Mouse (Mus musculus): ENCODE results near the gene Gdnf.

Gene Gdnf

DNA sequence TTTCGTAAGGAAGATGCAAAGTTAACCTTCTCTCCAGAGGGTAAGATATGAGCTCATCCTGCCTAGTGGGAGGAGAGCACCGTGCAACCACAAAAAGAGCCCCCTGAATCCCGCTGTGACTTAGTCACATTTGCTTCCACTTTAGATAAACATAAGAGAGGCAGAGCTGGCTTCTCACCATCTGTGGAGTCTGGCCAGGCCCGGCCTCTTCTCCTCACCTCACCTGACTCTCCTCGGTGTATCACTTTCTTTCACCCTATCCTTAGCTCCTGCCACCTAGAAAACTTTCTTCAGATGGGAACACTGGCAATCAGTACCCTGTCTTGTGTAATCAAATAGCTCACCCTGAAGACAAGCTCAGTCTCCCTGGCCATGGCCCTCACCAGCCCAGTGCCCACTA, 48.2 kb downstream of the Gdnf start:
- no peak for DNase-seq (ENCODE audit: low spot score in 2 of 2)

GRCm38 (mm10) chr15:7862890-7863289, 52.2 kb downstream of the Gdnf start:
- no peak for DNase-seq (ENCODE audit: low spot score in 2 of 2)

DNA sequence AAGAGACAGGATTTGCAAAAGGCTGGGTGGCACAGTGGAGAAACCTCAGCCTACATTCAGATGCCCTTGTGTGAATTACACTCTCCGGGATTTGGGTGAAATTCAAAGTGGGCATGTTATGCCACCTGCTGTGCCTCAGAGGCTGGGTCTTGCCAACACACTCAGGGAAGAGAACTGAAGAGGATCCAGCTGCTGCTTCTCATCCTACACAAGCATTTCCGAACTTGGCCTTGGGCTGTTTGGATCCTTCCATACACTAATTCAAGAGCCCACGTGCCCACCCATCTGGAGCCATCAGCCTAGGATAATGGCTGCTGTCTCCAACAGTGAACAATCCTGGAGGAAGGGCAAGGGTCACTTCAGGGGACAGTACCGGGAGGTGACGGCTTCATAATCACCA, 52.7 kb downstream of the Gdnf start:
- DNase-seq (ENCODE audit: low spot score in 2 of 2), result no peak

- DNase-seq (ENCODE audit: low spot score in 2 of 2), result no peak
Observed at GRCm38 (mm10) chr15:7865305-7865704, 54.7 kb downstream of the Gdnf start.

- DNase-seq (ENCODE audit: low spot score in 2 of 2), result no peak
Observed at GRCm38 (mm10) chr15:7872473-7872872, 61.8 kb downstream of the Gdnf start.

- DNase-seq (ENCODE audit: low spot score in 2 of 2), result no peak
Observed at GRCm38 (mm10) chr15:7875879-7876278, 65.2 kb downstream of the Gdnf start.

DNA sequence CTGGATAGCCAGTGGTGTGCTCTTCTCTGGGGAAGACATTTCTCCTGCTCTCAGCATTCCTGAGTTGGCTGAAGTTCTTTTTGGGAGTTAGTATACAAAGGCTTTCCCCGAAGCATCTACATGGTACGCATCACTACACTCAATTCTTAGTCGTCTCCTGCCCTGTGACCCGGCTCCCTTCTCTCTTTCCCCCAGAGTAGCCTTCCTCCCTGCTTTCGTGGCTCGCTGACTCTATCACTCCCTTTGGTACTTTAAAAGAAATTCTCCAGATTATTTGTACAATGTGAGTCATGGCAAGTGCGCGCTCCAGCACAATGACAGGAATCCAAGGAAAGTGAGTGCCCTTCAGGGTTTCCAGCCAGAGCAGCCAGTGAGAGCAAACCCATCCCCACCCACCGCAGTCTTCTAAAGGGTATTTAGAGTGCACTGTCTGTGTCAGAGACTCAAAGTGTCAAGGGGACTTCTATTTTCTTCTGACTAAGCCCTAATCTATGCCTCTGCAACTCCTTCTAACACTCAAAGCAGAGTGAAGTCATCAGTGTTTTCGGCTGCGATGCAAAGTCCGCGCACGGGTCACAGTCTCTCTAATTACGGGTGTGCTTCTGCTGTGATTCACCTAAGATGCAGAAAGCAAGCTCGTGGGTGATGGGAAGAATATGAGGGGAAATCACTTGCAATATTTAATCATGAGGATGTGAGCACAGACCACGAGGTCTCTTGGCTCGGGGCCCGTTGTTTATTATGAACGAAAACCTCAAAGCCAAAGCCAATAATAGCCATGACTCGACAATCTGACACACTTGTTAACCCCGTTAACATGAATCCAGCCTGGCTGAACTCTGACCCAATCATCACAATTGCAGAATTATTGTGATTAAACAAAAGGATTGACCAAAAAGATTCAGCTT, 67.2 kb downstream of the Gdnf start:
- DNase-seq (ENCODE audit: low spot score in 2 of 2), result no peak

- DNase-seq (ENCODE audit: low spot score in 2 of 2), result no peak
Observed at GRCm38 (mm10) chr15:7878861-7879260, 68.2 kb downstream of the Gdnf start.

DNA sequence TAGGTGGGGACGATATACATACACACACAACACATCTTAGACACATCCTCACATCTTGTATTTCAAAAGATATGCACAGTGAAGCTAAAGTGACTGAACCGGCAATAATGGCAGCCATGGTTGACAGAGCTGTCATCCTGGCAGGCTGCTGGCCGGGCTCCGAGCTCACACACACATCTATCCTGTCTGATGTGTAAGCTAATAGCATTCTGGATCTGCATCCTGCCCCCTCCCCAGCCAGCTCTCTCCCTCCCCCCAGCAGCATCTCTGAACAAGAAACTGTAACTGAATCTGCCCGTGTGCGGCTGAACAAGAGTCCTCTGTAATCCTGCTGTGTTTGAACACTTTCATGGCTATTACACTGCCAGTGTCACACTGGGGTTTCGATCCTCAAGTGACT, 69.3 kb downstream of the Gdnf start:
- DNase-seq (ENCODE audit: low spot score in 2 of 2), result no peak

- no peak for DNase-seq (ENCODE audit: low spot score in 2 of 2)
Observed at GRCm38 (mm10) chr15:7884181-7884580, 73.5 kb downstream of the Gdnf start.

DNA sequence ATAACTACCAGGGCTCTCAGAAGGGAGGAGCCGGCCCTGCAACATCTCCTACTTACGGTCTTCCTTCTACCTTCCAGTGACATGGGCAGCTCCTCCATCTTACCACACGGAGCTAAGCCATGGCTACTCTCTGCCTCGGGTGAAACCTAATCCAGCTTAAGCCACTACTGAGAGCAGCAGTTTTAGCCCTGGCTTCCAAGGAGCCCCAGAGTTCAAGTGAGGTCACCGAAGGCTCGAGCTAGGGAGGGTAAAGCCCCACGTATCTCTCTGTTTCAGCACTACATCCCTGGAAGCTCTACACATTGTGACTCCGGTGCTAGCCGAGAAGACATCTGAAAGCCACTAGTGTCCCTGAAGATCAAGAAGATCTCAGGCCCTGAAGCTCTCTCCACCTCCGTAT, 74.5 kb downstream of the Gdnf start:
- DNase-seq (ENCODE audit: low spot score in 2 of 2), result no peak

DNA sequence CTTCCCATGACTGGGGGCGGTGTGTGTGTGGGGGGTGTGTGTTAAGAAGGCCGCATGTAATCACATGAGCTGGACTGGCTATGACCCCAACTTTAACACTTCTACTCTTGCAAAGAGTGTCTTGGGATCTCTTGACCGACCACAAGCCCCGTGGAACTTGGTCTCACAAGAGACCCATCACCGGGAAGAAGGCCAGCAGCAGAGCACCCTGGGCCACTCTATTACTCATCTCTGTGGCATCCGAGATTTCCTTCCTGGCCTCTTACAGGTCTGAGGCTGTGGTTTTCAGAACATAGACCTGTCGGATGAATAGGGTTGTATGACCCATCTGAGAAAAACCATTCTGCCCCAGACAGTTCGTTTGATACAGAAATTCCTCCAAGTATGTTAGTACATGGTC, 75.9 kb downstream of the Gdnf start:
- DNase-seq (ENCODE audit: low spot score in 2 of 2), result no peak
